8 mouse cellular contexts compared by ENCODE assay signal in the genomic region with DNA sequence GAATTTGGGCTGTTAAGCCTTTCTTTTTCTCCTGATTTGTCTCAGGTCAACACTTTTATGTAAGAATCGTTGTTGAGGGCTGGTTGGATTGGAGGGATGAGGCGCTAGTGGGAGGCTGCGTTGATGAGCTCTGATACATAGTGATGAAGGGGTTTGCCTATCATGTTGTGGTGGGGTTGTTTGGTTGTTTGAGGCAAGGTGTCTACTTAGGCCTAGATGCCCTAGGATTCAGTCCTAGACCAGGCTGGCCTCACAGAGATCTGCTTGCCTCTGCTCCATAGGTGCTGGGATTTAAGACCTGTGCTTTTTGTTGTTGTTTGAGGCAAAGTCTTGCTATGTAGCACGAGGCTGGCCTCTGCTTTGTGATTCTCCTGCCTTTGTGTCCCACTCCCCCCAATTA. TPM values are rescaled to one million over a fixed set of nuclear protein-coding genes. Genes with fewer than 3 reads are reported as not detected.
DNase-seq lines count a peak whose midpoint lies in the region; ATAC-seq and TF ChIP-seq lines count a peak whose summit lies in the region.

No protein-coding gene starts in this region.

- no peak for TF ChIP-seq RAD21 in CH12.LX (IDR thresholded peaks at IDR 0.05; ENCODE audit: low read depth, low read length)

- in situ Hi-C loops in CH12.LX (cut with MboI; ENCODE audit: low pct_ligation_motif_present, low pct_unique_long_range_greater_than_20kb, low sequenced_read_pairs), result no loop called here

- H3K36me3 ChIP-seq in heart, embryonic 16.5 days (ENCODE audit: control insufficient read depth, insufficient read depth), result peaks cover 11% of the 10 kb centered on the region
- no peaks in the 10 kb centered on the region for H3K36me3 ChIP-seq in heart, adult 2 months (ENCODE audit: control insufficient read depth, insufficient read depth, low read length)
- peaks cover 2 to 24% of the 10 kb centered on the region in 2 experiments for H3K36me3 ChIP-seq in CH12.LX (replicated peaks in 1 of 2; ENCODE audit: control insufficient read depth in 1 of 2, insufficient read depth in 1 of 2, low read length in 1 of 2)
- H3K36me3 ChIP-seq in forebrain, embryonic 16.5 days (ENCODE audit: control insufficient read depth, insufficient read depth), result no peaks in the 10 kb centered on the region
- no peaks in the 10 kb centered on the region for H3K36me3 ChIP-seq in midbrain, embryonic 11.5 days (ENCODE audit: control insufficient read depth, insufficient read depth, low read length)

- dilution Hi-C loops in CH12.LX (cut with MboI; ENCODE audit: extremely low pct_ligation_motif_present, extremely low pct_unique_long_range_greater_than_20kb, low sequenced_read_pairs), result no loop called here

- H3K4me3 ChIP-seq in heart, embryonic 16.5 days (ENCODE audit: low read length), result peak overlapping the region; percentile 81
- no peak overlapping the region for H3K4me3 ChIP-seq in heart, adult 2 months
- H3K4me3 ChIP-seq in CH12.LX (replicated peaks in 1 of 3; ENCODE audit: low read depth in 2 of 3, low read length in 2 of 3, poor library complexity in 1 of 3), result peak overlapping the region; percentile 43 to 97 (median 80)
- peak overlapping the region; percentile 83; the same call in 1 of the 2 replicates for H3K4me3 ChIP-seq in forebrain, embryonic 16.5 days (replicated peaks; ENCODE audit: low read length)
- H3K4me3 ChIP-seq in midbrain, embryonic 11.5 days (ENCODE audit: low read depth, low read length), result no peak overlapping the region

- no peak for TF ChIP-seq CTCF in heart, adult 2 months (IDR thresholded peaks at IDR 0.05)
- TF ChIP-seq CTCF in CH12.LX (conservative IDR thresholded peaks at IDR 0.05 in 1 of 2, IDR thresholded peaks at IDR 0.05 in 1 of 2; ENCODE audit: low read depth in 2 of 2, low read length in 2 of 2), result no peak

- H3K27ac ChIP-seq in heart, embryonic 16.5 days (ENCODE audit: low read length), result peak overlapping the region; percentile 7; the same call in 1 of the 2 replicates
- H3K27ac ChIP-seq in heart, adult 2 months, result no peak overlapping the region
- no peak overlapping the region; the same call in 1 of the 2 replicates for H3K27ac ChIP-seq in CH12.LX (ENCODE audit: insufficient read depth, low read depth)
- no peak overlapping the region for H3K27ac ChIP-seq in forebrain, embryonic 16.5 days (ENCODE audit: low read length)
- no peak overlapping the region for H3K27ac ChIP-seq in midbrain, embryonic 11.5 days (ENCODE audit: low read depth, low read length)

- no peaks in the 10 kb centered on the region for H3K79me2 ChIP-seq in heart, adult 2 months (replicated peaks; ENCODE audit: control insufficient read depth, insufficient read depth, low read length)
- H3K79me2 ChIP-seq in CH12.LX (replicated peaks; ENCODE audit: control insufficient read depth, extremely low read depth, insufficient read depth, poor library complexity, severe bottlenecking), result peaks cover 12% of the 10 kb centered on the region

- ATAC-seq in heart, embryonic 16.5 days (replicated peaks; ENCODE audit: extremely low read depth, insufficient read depth, low FRiP score), result no peak
- ATAC-seq in forebrain, embryonic 16.5 days, result no peak
- ATAC-seq in midbrain, embryonic 11.5 days (ENCODE audit: low FRiP score), result no peak

- no peaks in the 10 kb centered on the region for H3K27me3 ChIP-seq in heart, embryonic 16.5 days (ENCODE audit: control insufficient read depth, insufficient read depth, low read length)
- no peaks in the 10 kb centered on the region for H3K27me3 ChIP-seq in heart, adult 2 months (ENCODE audit: control insufficient read depth, insufficient read depth, low read length)
- no peaks in the 10 kb centered on the region for H3K27me3 ChIP-seq in CH12.LX (replicated peaks)
- no peaks in the 10 kb centered on the region for H3K27me3 ChIP-seq in forebrain, embryonic 16.5 days (replicated peaks; ENCODE audit: control insufficient read depth, insufficient read depth, low read length)
- H3K27me3 ChIP-seq in midbrain, embryonic 11.5 days (ENCODE audit: control insufficient read depth, insufficient read depth, low read length), result no peaks in the 10 kb centered on the region

- intact Hi-C loops in heart, adult 2 months (cut with DNase I), result no loop called here

- H3K9me3 ChIP-seq in heart, embryonic 16.5 days (replicated peaks; ENCODE audit: control insufficient read depth, low read length), result no peaks in the 10 kb centered on the region
- no peaks in the 10 kb centered on the region for H3K9me3 ChIP-seq in CH12.LX (replicated peaks; ENCODE audit: low read length)
- no peaks in the 10 kb centered on the region for H3K9me3 ChIP-seq in forebrain, embryonic 16.5 days (ENCODE audit: control insufficient read depth, low read length)
- H3K9me3 ChIP-seq in midbrain, embryonic 11.5 days (ENCODE audit: control insufficient read depth, low read length), result no peaks in the 10 kb centered on the region

- TF ChIP-seq EP300 in heart, adult 2 months (IDR thresholded peaks at IDR 0.05; ENCODE audit: insufficient read depth, low read depth, low read length), result no peak
- TF ChIP-seq EP300 in CH12.LX (IDR thresholded peaks at IDR 0.05; ENCODE audit: low read length), result no peak

- no peak for TF ChIP-seq POLR2A in heart, adult 2 months (IDR thresholded peaks at IDR 0.05; ENCODE audit: insufficient read depth, low read depth, low read length)
- no peak for TF ChIP-seq POLR2A in CH12.LX (IDR thresholded peaks at IDR 0.05; ENCODE audit: low read depth, low read length)

- peaks cover 9% of the 10 kb centered on the region for H3K4me1 ChIP-seq in heart, embryonic 16.5 days (ENCODE audit: control insufficient read depth, insufficient read depth, low read length)
- no peaks in the 10 kb centered on the region; the same call in 1 of the 2 replicates for H3K4me1 ChIP-seq in heart, adult 2 months (ENCODE audit: control insufficient read depth, insufficient read depth, low read length)
- peaks cover 6 to 27% of the 10 kb centered on the region in 2 experiments for H3K4me1 ChIP-seq in CH12.LX (ENCODE audit: control insufficient read depth in 1 of 2, insufficient read depth in 2 of 2)
- peaks cover 12% of the 10 kb centered on the region for H3K4me1 ChIP-seq in forebrain, embryonic 16.5 days (replicated peaks; ENCODE audit: control insufficient read depth, insufficient read depth, low read length)
- H3K4me1 ChIP-seq in midbrain, embryonic 11.5 days (ENCODE audit: control insufficient read depth, insufficient read depth, low read length), result 0 out of 2 replicates have a peak, but pooled peaks cover 2% of the 10 kb centered on the region

- H3K9ac ChIP-seq in heart, embryonic 16.5 days (ENCODE audit: low read length), result peak overlapping the region; percentile 94
- no peak overlapping the region for H3K9ac ChIP-seq in heart, adult 2 months (ENCODE audit: low read depth, low read length)
- peak overlapping the region; percentile 90 for H3K9ac ChIP-seq in CH12.LX (ENCODE audit: insufficient read depth, low read depth)
- H3K9ac ChIP-seq in forebrain, embryonic 16.5 days (replicated peaks; ENCODE audit: low read depth, low read length), result no peak overlapping the region
- peak overlapping the region; percentile 12; the same call in 1 of the 2 replicates for H3K9ac ChIP-seq in midbrain, embryonic 11.5 days (ENCODE audit: low read length)

- WGBS in heart, embryonic 16.5 days, result 77% methylated on average over 4 of the region's 4 CpGs
- WGBS in heart, adult 2 months, result 89% methylated on average over 4 of the region's 4 CpGs
- WGBS in forebrain, embryonic 16.5 days, result 69% methylated on average over 4 of the region's 4 CpGs
- WGBS in midbrain, embryonic 11.5 days, result 77% methylated on average over 4 of the region's 4 CpGs

- H3K4me2 ChIP-seq in heart, embryonic 16.5 days (ENCODE audit: low read depth, low read length), result peak overlapping the region; percentile 76
- H3K4me2 ChIP-seq in CH12.LX (ENCODE audit: insufficient read depth, low read depth, poor library complexity, severe bottlenecking), result peak overlapping the region; percentile 98
- H3K4me2 ChIP-seq in forebrain, embryonic 16.5 days (ENCODE audit: low read length), result peak overlapping the region; percentile 81
- H3K4me2 ChIP-seq in midbrain, embryonic 11.5 days, result no peak overlapping the region

- DNase-seq in heart, adult 2 months, result no peak
- DNase-seq in CH12.LX (ENCODE audit: extremely low read depth), result no peak
- DNase-seq in midbrain, embryonic 11.5 days (ENCODE audit: low spot score, missing footprints), result no peak
- DNase-seq in gastrocnemius, adult 8-10 months (ENCODE audit: low spot score in 2 of 2), result no peak
- no peak for DNase-seq in MN1 (ENCODE audit: low spot score)
- no peak for DNase-seq in kidney, postnatal 14 days

TF ChIP-seq in CH12.LX, 34 proteins besides CTCF, POLR2A, EP300 and RAD21:
- TF ChIP-seq ELF1 (IDR thresholded peaks at IDR 0.05; ENCODE audit: low read depth, low read length) (no peak), SIN3A (IDR thresholded peaks at IDR 0.05; ENCODE audit: low read length) (no peak), E2F4 (IDR thresholded peaks at IDR 0.05; ENCODE audit: insufficient replicate concordance, low read depth, low read length) (no peak), MAFK (IDR thresholded peaks at IDR 0.05; ENCODE audit: insufficient replicate concordance, low read length) (no peak), GABPA (IDR thresholded peaks at IDR 0.05; ENCODE audit: insufficient replicate concordance, low read depth, low read length) (no peak)

RNA-seq across cellular contexts. Expression of gene Mta3, which starts 1.4 kb away (rescaled TPM):
- polyA plus RNA-seq in heart, embryonic 16.5 days (2015; fragmentation: Nextera tagmentation; extraction: Ambion mirVana), result 40.7 and 43.6 TPM in 2 replicates
- 10 to 100 TPM; 17.5 to 20.1 TPM for total RNA-seq in heart, adult 2 months (2021)
- polyA plus RNA-seq in heart, adult 2 months (2012; rRNA removed), result 15.1 and 19.2 TPM in 2 replicates
- total RNA-seq in CH12.LX (2012; rRNA removed) (24.7 and 31.1 TPM in 2 replicates), CH12.LX (2014; rRNA removed) (39.2 and 42.0 TPM in 2 replicates)
- polyA plus RNA-seq in CH12.LX (2012; ENCODE audit: insufficient read length, low read depth), result 61.3 and 67.6 TPM in 2 replicates
- 38.2 and 39.6 TPM in 2 replicates for polyA plus RNA-seq in forebrain, embryonic 16.5 days (2015; fragmentation: Nextera tagmentation; extraction: Ambion mirVana)
- 28.8 and 31.1 TPM in 2 replicates for polyA plus RNA-seq in midbrain, embryonic 11.5 days (2014; fragmentation: Nextera tagmentation; extraction: Ambion mirVana)
- total RNA-seq in gastrocnemius, adult 8-10 months (2022), result 1 to 10 TPM; 6.1 to 8.8 (median 7.3) TPM

Comparison
In these comparisons a context has a peak if more than half of its experiments do, and no peak if none do; other contexts are left out.
1. H3K4me3 ChIP-seq: peak in heart, embryonic 16.5 days (single experiment), CH12.LX (3 of 3) and forebrain, embryonic 16.5 days (single experiment); none in heart, adult 2 months (single experiment) and midbrain, embryonic 11.5 days (single experiment).
2. H3K9ac ChIP-seq: peak in heart, embryonic 16.5 days (single experiment), CH12.LX (single experiment) and midbrain, embryonic 11.5 days (single experiment); none in heart, adult 2 months (single experiment) and forebrain, embryonic 16.5 days (single experiment).